Mouse (Mus musculus): ENCODE measurements around the gene Zfp606.

The Zfp606 gene

GRCm38 (mm10) chr7:12478158-12479008, at the start of gene Zfp606:
TSS of gene Zfp606 (plus strand) at chr7:12478293.
- DNase-seq (ENCODE audit: low read depth): peak; percentile 81

- DNase-seq (ENCODE audit: low read depth): peak; percentile 15
Observed at GRCm38 (mm10) chr7:12479009-12479346, 885 bp downstream of the Zfp606 start.

- DNase-seq (ENCODE audit: low read depth): no peak
Observed at GRCm38 (mm10) chr7:12479525-12479924, 1.4 kb downstream of the Zfp606 start.

DNA sequence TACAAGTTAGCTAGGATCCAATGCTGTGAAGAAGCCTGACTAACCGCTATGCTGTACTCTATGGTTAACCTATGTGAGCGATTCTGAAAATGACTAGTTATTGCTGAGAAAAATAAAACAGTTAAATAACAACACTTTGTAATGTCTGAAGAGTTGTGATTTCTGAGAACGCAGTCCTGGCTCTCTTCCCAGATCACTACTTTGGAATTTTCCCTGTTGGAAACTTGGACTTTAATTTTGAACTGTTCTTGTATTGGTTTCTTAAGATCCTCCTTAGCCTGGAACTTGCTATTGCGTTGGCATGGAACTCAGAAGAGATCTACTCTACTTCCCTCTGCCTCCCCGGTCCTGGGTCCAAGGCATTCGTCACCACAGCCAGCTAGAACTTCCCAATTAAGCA, 5.7 kb downstream of the Zfp606 start:
- DNase-seq (ENCODE audit: low read depth): no peak

DNA sequence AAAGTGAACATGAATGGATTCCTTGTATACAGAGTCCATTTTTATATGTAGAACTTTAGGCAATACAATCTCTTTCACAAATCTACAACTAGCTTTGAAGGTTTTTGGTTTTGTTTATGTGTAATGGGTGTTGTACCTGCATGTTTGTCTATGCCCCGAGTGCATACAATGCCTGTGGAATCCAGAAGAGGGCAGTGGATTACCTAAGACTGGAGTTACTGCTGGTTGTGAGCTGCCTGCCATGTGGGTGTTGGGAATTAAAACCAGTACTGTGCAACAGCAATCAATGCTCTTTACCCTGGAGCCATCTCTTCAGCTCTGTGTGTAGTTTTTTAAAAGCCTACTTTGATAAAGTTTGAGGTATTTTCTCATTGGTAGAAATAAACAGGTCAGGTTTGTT, 7.9 kb downstream of the Zfp606 start:
- DNase-seq (ENCODE audit: low read depth): peak; percentile 9

- no peak for DNase-seq (ENCODE audit: low read depth)
Observed at GRCm38 (mm10) chr7:12486691-12487090, 8.6 kb downstream of the Zfp606 start.

DNA sequence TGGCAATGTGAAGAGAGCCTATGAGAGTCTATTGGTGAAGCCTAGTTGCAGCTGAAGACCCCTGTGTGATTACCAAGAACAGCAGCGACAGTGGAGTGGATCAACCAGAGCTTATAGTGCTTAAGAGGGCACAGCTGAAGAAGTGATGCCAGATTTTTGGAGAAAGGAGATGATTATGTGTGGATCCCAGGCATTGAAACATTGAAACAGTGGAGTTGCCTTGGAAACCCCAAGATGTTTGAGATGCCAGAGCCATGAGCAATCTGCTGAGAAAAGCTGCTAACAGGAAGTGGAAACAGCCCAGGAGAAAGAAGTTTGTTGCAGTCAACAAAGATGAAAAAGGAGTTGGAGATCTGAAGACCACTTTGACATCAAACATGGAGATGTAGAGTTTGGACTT, 32.8 kb downstream of the Zfp606 start:
- DNase-seq (ENCODE audit: low read depth): no peak

- no peak for DNase-seq (ENCODE audit: low read depth)
Observed at GRCm38 (mm10) chr7:12512217-12512616, 34.1 kb downstream of the Zfp606 start, which contains the start of gene 2900092C05Rik. TSS of gene 2900092C05Rik (plus strand) at chr7:12512517.
